Mouse (Mus musculus): ENCODE results near the gene Scyl2.

Gene Scyl2

GRCm38 (mm10) chr10:89592797-89593196 lies 93.3 kb downstream of the Scyl2 start:
- no peak for DNase-seq

- no peak for DNase-seq
Measured at GRCm38 (mm10) chr10:89589877-89590276, 96.2 kb downstream of the Scyl2 start.
